Mouse (Mus musculus) cerebellum, adult 2 months (tissue): ENCODE measurements around the gene Gpr61.

ENCODE experiments used
- CTCF ChIP-seq: fragments of 200-500 bp; IDR thresholded peaks from 2 replicates; pipeline ENCODE4 v1.5.1; 2011; ENCODE audit warnings: low read depth, mild to moderate bottlenecking, control low read depth, low read length, moderate library complexity, borderline replicate concordance; ENCODE audit not compliant: insufficient read depth
- POLR2A ChIP-seq: fragments of 200-500 bp; IDR thresholded peaks from 2 replicates; pipeline ENCODE4 v1.6.1; 2011; ENCODE audit warnings: low read length, control low read depth, borderline replicate concordance; ENCODE audit not compliant: insufficient read depth

DNA sequence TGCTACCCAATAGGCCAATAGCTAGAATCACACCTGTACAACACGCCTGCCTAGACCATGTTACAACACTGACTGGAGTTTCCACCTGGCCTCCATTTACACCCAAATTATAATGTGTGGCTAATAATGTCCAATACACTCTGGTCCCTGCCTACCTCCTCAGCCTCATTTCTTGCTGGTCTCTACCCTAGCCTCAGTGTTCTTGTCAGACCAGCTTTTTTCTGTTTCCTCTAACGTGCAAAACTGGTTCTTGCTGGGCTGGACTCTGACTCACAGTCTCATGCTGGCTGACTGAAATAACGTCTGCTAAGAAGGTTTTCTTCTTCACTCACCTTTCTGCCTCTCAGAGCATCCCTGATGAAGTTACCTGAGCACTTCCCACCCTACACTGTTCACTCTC, 28.4 kb downstream of the Gpr61 start:
- TF ChIP-seq POLR2A (no peak), CTCF (no peak)
